Mouse (Mus musculus): Measurements from ENCODE around the gene Cdr2l. TPM values are rescaled to one million over a fixed set of nuclear protein-coding genes. Genes with fewer than 3 reads are reported as not detected.
"Not testable (repeated sequence)": the region's sequence is repeated elsewhere in the genome, so short reads cannot be mapped to it uniquely, and the experiment has no call there.

Gene Cdr2l
- total RNA-seq, 1 experiment from 2014 or later, result not detected

DNA sequence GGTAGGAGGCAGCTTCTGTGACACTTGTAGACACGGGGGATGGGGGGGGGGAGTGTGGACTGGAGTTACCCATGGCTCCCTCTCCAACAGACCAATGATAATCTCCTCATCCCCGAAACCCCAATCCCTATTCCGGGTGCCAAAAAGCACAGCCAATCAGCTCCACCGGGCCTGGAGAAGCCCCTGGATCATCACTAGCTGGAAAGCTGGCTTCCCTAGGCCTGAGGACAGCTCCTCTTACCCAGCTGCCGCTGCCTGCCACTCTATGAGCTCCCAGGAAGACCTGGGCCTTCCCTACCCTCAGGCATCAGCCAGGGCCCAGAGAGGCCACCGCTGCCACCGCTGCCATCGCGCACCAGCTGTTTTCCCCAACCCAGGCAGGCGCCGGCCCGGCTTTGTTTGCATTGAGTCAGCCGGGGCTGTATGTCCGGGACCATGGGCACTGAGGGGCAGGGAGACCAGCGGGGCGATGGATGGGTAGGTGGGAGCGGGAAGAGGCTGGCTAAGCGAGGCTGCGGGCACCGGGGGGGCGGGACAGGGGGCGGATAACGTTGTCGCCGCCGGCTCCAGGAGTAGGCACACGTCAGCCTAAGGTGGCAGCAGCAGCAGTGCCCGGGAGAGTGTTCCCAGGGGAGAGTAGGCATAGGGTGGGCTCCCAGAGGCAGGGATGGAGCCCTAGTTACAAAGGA, 14.9 kb upstream of the Cdr2l start:
- no peak for ATAC-seq (replicated peaks; ENCODE audit: insufficient number of reproducible peaks, low FRiP score, low TSS enrichment, poor library complexity, severe bottlenecking)

GRCm38 (mm10) chr11:115367395-115367944, 14.2 kb upstream of the Cdr2l start, which contains the start of gene Hid1:
TSS of gene Hid1 (minus strand) at chr11:115367756.
- peak; percentile 84 for ATAC-seq (replicated peaks; ENCODE audit: insufficient number of reproducible peaks, low FRiP score, low TSS enrichment, poor library complexity, severe bottlenecking)

DNA sequence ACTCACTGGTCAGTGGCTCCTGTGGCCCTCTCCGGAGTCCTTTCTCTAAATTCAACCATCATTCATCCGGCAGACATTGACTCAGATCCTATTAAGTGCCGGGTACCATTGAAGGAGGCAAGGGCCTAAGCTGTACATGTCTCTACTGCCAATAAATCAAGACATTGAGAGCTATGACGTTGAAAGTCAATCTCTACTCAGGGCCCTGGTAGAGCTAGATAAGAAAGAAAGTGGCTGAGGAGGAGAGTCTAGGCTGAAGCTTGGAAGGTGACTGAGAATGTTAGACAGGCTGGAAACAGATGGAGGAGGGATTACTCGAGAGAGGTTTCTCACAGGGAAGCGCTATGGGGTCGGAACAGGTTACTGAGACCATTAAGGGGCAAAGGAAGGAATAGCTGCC, 11.3 kb upstream of the Cdr2l start:
- ATAC-seq (replicated peaks; ENCODE audit: insufficient number of reproducible peaks, low FRiP score, low TSS enrichment, poor library complexity, severe bottlenecking), result no peak

GRCm38 (mm10) chr11:115371354-115371753, 10.4 kb upstream of the Cdr2l start:
- no peak for ATAC-seq (replicated peaks; ENCODE audit: insufficient number of reproducible peaks, low FRiP score, low TSS enrichment, poor library complexity, severe bottlenecking)

DNA sequence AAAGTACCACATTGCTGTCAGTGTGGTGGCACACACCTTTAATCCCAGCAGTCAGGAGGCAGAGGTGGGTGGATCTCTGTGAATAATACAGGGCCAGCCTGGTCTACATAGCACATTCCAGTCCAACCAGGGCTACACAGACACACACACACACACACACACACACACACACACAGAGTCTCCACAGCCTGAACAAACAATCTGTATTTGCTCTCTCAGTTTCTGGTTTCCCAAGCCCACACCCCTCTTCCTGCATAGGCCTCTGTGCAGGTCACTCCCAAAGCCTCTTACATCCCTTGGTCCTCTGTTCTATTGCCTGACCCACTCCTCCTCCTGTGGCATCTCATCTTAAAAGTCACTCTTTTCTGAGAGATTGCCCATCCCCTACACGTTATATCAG, 9.7 kb upstream of the Cdr2l start:
- no peak for ATAC-seq (replicated peaks; ENCODE audit: insufficient number of reproducible peaks, low FRiP score, low TSS enrichment, poor library complexity, severe bottlenecking)

DNA sequence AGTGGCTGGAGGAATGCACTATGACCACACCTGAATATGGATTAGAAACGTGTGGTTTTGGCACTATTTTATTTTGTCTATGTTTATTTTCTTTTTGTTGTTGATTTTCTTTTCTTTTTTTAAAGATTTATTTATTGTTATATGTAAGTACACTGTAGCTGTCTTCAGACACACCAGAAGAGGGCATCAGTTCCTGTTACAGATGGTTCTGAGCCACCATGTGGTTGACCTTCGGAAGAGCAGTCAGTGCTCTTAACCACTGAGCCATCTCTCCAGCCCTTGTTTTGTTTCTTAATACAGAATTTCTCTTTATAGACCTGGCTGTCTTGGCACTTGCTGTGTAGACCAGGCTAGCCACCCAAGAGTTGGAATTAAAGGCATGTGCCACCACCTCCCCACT, 9.0 kb upstream of the Cdr2l start:
- no peak for ATAC-seq (replicated peaks; ENCODE audit: insufficient number of reproducible peaks, low FRiP score, low TSS enrichment, poor library complexity, severe bottlenecking)

DNA sequence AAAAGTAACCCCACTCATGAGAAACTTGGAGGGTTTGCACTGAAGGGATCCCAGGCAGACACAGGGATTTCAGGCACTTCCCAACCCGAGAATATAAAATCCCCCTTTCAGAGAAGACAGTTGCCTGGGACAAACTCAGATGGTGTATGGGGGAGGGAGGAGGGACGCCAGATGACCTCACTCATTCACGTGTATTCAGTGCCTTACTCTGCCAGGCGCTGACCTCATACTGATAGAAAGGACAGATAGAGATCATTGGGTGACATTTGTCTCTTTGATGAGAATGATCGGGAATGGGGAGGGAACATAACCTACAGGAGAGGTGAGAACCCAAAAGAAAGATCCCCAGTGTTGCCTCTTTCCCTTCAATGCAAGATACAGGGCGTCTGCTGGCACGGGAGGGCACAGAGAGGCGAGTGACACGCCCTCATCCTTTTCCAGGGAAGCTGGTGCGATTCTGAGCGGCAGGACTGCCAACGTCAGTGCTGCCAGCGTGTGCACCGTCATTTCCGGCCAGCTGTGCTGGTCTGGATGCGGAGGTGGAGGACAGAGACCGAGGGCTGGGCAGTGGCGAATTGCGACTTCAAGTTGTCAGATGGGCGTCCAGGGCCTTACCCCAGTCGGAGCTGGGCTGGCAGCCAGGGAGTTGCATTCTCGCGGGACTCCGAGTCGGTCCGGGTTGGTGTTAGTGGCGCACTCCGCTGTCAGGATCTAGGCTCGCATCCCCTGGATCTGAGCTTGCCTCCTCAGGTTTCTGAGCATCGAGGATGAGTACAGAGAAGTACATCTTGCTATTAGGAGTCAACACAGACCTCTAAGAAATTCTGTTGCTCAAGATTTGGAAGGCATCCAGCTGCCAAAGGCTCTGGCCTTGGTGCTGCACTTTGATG, 7.7 kb upstream of the Cdr2l start:
- 0 out of 2 replicates have a peak, but pooled peaks have one; percentile 20 for ATAC-seq (replicated peaks; ENCODE audit: insufficient number of reproducible peaks, low FRiP score, low TSS enrichment, poor library complexity, severe bottlenecking)

DNA sequence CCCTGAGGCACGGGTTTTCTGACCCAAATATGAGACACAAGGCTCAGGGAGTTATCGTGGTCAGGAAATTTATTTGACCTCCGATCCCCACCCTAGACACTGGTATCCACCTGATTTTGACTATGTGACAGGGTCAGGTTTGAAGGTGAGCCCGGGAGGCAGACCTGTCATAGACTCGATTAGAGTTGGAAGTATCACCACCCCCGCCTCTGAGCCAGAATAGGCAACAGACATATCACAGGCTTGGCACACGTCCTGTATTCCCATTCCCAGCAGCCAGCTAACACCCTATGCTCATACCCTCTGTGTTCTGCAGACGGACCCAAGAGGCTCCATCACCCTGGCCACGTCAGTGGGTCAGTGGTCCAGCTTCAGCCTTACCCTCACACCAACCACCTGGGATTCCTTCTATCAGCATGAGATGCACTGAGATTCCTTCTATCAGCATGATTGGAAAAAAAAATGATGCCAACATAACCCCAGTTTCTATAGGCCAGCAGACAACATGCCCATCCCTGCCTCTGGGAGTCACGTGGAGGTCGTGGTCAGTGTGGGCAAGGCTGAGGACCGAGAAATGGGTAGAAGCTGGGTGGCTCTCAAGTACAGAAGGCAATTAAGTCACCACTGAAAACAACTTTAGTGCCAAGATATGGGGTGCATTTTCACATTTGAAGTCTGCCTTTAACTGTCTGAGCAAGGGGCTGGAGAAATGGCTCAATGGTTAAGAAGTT, 6.9 kb upstream of the Cdr2l start:
- ATAC-seq (replicated peaks; ENCODE audit: insufficient number of reproducible peaks, low FRiP score, low TSS enrichment, poor library complexity, severe bottlenecking), result no peak

GRCm38 (mm10) chr11:115376722-115377121, 5.0 kb upstream of the Cdr2l start:
- ATAC-seq (replicated peaks; ENCODE audit: insufficient number of reproducible peaks, low FRiP score, low TSS enrichment, poor library complexity, severe bottlenecking), result no peak

GRCm38 (mm10) chr11:115377254-115377653, 4.5 kb upstream of the Cdr2l start:
- ATAC-seq (replicated peaks; ENCODE audit: insufficient number of reproducible peaks, low FRiP score, low TSS enrichment, poor library complexity, severe bottlenecking), result no peak

DNA sequence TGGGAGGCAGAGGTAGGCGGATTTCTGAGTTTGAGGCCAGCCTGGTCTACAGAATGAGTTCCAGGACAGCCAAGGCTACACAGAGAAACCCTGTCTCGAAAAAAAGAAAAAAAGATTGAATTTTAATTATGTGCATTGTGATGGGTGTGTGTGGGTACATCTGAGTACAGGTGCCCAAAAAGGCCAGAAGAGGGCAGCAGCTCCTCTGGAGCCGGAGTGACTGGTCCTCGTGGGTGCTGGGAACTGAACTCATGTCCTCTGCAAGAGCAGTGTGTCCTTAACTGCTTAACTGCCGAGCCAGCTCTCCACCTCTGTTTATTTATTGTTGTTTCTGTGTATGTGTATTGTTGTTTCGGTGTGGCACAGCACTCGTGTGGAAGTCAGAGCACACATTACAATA, 3.9 kb upstream of the Cdr2l start:
- ATAC-seq (replicated peaks; ENCODE audit: insufficient number of reproducible peaks, low FRiP score, low TSS enrichment, poor library complexity, severe bottlenecking), result no peak

DNA sequence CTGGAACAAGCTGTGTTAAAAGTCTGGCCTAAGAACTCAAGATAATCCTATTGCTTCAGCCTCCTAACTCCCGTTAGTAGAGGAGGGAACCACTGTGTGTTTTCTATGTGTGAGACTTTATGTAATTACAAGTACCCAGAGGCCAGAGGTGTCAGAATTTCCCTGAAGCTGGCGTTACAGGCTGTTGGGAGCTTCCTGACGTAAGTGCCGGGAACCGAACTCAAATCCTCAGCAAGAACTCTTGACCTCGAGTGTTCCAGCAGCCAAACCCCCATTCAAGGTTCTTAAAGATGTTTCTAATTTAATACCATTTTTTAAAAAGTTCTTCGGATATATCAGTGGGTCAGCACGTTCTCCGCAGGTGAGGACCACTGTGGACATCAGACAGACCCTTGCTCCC, 440 bp upstream of the Cdr2l start:
- ATAC-seq (replicated peaks; ENCODE audit: insufficient number of reproducible peaks, low FRiP score, low TSS enrichment, poor library complexity, severe bottlenecking), result no peak

- no peak for ATAC-seq (replicated peaks; ENCODE audit: insufficient number of reproducible peaks, low FRiP score, low TSS enrichment, poor library complexity, severe bottlenecking)
Observed at GRCm38 (mm10) chr11:115382891-115383290, 1.2 kb downstream of the Cdr2l start.

- ATAC-seq (replicated peaks; ENCODE audit: insufficient number of reproducible peaks, low FRiP score, low TSS enrichment, poor library complexity, severe bottlenecking), result no peak
Observed at GRCm38 (mm10) chr11:115383701-115384474, 2.2 kb downstream of the Cdr2l start.

GRCm38 (mm10) chr11:115384587-115384986, 2.9 kb downstream of the Cdr2l start:
- no peak for ATAC-seq (replicated peaks; ENCODE audit: insufficient number of reproducible peaks, low FRiP score, low TSS enrichment, poor library complexity, severe bottlenecking)

DNA sequence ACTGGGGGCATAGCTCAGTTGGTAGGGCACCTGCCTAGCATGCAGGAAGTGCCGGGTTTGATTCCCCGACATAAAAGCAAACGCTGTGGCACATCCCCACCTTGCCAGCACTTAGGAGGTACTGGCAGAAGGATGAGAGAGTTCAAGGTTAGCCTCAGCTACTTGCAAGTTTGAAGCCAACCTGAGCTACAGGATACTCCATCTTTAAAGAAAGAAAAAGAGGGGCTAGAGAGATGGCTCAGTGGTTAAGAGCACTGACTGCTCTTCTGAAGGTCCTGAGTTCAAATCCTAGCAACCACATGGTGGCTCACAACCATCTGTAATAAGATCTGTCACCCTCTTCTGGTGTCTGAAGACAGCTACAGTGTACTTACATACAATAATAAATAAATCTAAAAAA, 5.1 kb downstream of the Cdr2l start:
- not testable (repeated sequence) for ATAC-seq (replicated peaks; ENCODE audit: insufficient number of reproducible peaks, low FRiP score, low TSS enrichment, poor library complexity, severe bottlenecking)

DNA sequence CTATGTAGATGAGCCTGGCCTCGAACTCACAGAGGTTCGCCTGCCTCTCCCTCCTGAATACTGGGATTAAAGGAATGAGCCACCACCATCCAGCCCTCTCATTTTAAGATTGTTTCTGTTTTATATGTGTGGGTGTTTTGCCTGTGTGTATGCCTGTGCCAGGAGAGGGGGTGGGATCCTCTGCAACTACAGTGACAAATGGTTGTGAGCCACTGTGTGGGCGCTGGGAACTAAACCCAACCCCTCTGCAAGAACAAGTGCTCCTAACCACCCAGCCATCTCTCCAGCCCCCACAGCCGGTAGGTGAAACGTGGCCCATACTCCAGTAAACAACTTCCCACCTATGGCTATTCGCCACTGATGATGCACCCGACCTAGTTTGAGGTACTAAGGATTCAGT, 9.6 kb downstream of the Cdr2l start:
- no peak for ATAC-seq (replicated peaks; ENCODE audit: insufficient number of reproducible peaks, low FRiP score, low TSS enrichment, poor library complexity, severe bottlenecking)

GRCm38 (mm10) chr11:115393721-115394325, 12.1 kb downstream of the Cdr2l start:
- ATAC-seq (replicated peaks; ENCODE audit: insufficient number of reproducible peaks, low FRiP score, low TSS enrichment, poor library complexity, severe bottlenecking), result no peak

Measured in monocyte, adult 5-6 weeks (primary cell).